Mouse (Mus musculus) spleen, adult 2 months (tissue): ENCODE measurements around the gene Prl2b1.

Experiments
- CTCF ChIP-seq: fragments of 200-500 bp; IDR thresholded peaks from 2 replicates; pipeline ENCODE4 v1.5.1; 2011; ENCODE audit warnings: mild to moderate bottlenecking, inconsistent platforms; ENCODE audit not compliant: insufficient read depth, insufficient read length, insufficient replicate concordance; ENCODE audit errors: extremely low read depth
- POLR2A ChIP-seq: fragments of 200-500 bp; IDR thresholded peaks from 2 replicates; pipeline ENCODE4 v1.6.1; 2011; ENCODE audit warnings: low read depth, low read length, inconsistent platforms

DNA sequence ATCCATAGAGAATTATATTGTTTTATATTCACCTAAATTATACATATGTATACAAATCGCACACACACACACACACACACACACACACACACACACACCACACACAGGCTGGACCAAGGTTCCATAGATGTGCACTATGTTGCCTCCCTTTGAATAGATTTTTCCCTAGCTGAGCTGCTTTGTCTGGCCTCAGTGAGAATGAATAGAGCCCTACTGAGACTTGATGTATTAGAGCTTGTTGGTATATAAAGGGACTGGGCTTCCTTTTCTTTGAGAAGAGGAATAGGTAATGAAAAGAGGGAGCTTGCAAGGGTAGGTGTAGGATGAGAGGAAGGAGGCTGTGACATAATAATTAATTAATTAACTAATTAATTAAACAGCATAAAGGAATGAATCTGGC lies 55.7 kb downstream of the Prl2b1 start:
- TF ChIP-seq CTCF (no peak), POLR2A (no peak)
